Mouse (Mus musculus) gastrocnemius, postnatal 36 days (tissue): ENCODE measurements around the gene Hsf5. TPM values are rescaled to one million over a fixed set of nuclear protein-coding genes. Genes with fewer than 3 reads are reported as not detected.

Source experiments
- DNase-seq, 2 experiments: peaks; one replicate each; pipeline ENCODE4 v3.0.0; 2022
- intact Hi-C: fragments of 180-260 bp; cut with DNase I; formaldehyde crosslinking; loops from one replicate; pipeline ENCODE4 v1.15.1; 2025
- total RNA-seq, 2 experiments: library from RNA; stranded (reverse); gene quantifications; 2 replicates each; pipeline ENCODE4 v1.2.3; 2021

Gene Hsf5
- total RNA-seq, 2 experiments from 2014 or later: not detected

DNA sequence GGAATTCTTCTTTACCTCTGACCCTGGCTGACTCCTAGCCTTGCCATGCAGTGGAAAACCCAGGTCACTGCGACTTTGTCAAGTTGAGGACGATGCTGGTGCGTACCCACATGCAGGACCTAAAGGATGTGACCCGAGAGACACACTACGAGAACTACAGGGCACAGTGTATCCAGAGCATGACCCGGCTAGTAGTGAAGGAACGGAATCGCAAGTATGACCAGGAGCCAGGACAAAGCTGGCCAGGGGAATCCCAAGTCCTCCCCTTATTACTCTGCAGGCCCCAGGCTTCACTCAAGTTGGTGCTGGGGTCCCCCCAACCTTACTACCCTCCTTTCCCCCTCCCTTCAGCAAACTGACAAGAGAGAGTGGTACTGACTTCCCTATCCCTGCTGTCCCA is 27.4 kb upstream of the Hsf5 start:
- intact Hi-C loops: loop anchor here (5.0 kb wide), 1 partner anchor 148 kb away; the partner anchor contains the start of gene Supt4a
- DNase-seq: no peak

DNA sequence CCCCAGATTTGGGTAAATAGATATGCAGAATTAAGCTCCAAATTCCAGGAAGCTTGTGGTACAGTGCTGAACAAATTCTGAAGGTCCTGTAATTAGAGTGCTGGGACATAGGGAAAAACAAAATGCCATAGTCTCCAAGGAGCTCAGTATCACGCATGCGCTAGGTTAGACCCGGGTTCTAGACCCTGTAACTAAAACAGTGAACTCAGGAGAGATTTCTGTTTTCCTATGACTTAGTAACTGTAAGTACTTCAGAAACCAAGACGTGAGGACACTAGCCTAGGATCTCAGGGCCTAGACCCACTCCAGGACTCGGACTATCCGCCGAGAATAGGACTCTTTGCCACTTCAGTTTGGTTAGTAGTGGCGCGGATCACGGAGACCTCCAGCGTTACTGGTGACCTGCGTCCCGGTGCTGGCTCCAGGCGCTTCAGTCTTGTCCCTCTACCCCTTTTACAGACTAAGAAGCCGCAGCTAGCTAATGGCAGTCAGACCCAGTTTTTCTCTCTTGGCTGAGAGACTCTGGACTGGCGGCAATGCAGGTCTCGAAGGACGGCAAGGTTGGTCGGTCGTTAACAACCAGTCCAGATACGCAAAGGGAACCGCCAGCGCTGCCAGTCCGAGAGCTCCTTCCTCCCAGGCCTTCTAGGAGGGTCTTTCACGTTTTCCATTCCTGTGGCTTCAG is 26.0 kb upstream of the Hsf5 start:
- intact Hi-C loops: loop anchor here (5.0 kb wide), 1 partner anchor 146 kb away; the partner anchor contains the start of gene Supt4a
- peak in 1 of 2 experiments; percentile 48 for DNase-seq

DNA sequence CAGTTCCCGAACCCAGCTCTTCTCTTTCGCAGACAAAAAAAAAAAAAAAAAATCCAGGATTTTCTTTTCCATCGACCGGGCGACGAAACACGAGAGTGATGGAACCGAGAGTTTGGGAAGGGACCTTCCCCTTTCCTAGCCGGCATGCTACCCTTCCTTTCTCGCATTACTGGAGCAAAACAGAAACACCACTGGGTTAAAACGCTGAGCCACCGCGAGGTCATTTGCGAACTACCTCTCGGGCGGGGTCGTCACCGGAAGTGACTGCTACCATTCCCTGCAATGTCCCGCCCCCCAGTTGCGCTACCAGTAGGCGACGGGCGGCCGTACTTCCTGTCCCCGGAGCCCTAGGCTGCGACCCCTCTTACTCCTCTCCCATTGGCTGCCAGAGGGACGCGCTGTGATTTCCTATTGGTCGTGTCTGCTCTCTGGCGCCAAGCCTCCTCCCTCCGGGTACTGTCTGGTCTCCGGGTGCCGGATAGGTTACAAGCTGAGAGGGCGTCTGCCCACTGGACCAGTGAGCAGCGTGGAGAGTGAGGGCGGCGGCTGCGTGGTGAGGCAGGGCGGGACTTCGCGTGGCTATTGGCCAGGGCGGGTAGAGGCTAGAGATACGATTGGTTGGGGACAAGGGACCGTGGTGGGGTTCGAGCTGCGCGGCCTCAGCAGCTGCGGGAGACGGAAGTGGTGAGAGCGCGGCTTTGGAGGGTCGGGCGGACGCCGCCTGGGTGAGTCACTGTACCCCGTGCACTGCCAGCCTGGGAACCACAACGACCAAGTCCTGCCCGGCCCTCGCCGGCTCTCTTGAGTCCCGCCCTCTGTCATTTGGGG is 25.2 kb upstream of the Hsf5 start, which contains the start of gene Mtmr4:
TSS of gene Mtmr4 (plus strand) at position 637 of the 828 bp plus-strand sequence.
- intact Hi-C loops: loop anchor here (5.0 kb wide), 1 partner anchor 146 kb away; the partner anchor contains the start of gene Supt4a
- DNase-seq: peak; percentile 98 to 100

DNA sequence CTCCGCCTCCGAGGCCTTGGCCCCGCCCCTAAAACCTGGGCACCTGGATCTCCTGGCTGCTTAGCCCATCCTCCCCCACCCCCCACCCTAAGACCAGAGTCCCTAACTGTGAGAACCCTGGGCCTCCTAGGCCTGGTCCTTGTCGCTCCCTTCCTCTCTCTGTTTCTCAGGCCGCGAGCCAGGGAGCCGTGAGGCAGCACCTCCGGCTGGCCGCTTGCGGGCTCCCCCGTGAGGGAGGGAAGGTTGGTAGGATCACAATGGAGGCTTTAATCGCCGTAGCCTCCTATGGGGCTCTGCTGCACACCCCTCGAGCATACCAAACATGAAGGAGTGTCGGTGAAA is 24.6 kb upstream of the Hsf5 start:
- intact Hi-C loops: loop anchor here (5.0 kb wide), 1 partner anchor 145 kb away; the partner anchor contains the start of gene Supt4a
- peak in 1 of 2 experiments; percentile 40 for DNase-seq

DNA sequence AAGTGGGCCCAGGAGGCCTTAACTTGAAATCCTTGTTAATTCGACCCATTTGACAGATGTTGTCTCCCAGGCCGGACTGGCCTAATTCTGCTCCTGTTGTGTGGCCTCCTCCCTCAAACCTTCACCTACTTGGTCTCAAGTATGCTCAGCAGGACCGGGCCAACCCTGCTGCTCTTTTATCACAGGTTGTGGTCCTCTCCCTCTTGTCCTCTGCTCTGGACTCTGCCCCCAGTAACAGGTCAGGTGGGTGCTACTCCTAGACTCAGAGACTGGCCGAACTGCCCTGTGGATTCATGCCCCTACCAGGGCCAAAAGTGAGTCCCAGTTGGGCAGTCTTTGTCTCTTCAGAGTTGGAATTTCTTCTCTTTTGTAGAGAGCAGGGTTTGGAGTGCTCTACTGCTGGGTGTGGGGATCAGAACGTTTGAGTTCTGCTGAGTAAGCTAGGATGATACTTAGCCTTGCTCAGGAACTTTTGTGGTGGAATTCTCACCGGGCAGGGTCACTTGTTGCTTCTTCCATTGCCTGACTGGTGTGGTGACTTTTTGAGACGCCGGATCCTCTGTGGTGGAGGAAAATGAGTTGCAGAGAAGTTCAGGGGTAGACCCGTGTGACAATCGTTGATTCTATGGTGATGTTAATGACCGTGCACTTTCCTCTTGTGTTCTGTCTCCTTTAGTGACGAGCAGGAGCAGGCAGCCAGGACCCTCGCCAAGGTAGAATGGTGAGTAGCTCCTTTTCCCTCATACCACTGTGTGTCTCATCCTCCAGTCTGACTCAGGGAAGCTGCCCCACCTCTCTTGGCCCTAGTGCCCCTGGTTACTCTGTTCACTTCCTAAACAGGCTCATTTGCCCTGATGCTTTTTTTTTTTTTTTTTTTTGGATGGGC is 24.0 kb upstream of the Hsf5 start:
- no peak for DNase-seq
- intact Hi-C loops: loop anchor here (5.0 kb wide), 1 partner anchor 144 kb away; the partner anchor contains the start of gene Supt4a

DNA sequence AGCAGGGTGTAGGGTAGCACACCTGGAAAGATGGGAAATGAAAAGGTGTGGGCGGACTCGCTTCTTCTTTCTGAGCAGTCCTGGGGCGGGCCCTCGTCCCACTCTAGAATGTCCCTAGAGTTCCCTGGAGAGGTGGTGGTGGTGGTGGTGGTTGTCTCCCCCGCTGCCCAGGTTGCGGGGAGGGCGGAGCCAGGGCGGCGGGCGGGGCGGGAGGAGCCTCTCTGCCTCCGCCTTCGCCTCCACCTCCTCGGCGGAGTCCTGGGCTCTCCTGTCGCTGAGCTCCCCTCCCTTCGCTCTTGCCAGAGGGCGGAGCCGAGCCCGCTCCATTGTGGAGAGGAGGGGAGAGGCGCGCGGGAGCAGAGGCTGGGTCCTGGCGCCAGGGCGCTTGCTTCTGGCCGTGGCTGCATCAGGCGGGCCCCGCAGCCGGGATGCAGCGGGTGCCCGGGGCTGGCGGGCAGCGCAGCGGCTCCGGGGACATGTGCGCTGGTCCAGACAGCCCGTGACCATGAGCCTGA is 21.6 kb upstream of the Hsf5 start:
- intact Hi-C loops: no loop called here
- peak; percentile 63 to 80 for DNase-seq

DNA sequence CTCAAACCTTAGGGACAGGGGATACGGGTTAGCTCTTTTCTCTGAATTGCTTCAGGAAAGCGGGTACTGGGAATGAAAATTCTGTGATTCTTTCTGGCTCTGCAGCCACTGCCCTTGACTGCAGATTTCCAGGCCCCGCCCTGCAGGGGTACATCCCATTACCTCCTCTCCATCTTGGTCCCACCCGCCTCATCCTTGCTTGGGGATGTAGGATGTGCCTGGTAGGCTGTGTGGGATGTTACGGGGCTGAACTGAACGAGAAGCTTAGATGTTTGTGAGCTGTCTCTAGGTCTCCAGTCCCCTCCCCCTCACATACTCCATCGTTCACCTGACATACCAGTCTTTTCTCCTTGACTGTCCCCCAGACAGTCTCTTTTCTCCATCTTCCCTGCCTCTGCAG is 21.0 kb upstream of the Hsf5 start:
- no peak for DNase-seq
- intact Hi-C loops: no loop called here

DNA sequence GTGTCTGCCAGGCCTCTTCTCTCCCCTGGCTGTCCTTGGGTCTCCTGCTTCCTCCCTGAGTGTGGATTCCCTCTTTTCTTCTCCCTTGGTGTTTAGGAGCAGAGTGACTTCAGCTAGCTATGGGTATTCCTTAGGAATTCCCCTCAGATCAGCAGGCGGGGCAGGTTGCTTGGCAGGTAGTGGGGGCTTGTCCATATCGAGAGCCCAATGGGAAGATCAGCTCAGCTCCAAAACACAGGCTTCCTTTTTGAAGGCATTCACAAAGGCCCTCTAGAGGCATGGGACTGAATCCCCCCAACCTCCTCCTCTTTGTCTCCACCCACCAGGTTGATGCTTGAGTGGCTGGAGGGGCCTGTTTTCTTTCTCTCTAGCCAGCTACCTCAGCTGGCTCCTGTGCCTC is 20.5 kb upstream of the Hsf5 start:
- DNase-seq: no peak
- intact Hi-C loops: no loop called here

DNA sequence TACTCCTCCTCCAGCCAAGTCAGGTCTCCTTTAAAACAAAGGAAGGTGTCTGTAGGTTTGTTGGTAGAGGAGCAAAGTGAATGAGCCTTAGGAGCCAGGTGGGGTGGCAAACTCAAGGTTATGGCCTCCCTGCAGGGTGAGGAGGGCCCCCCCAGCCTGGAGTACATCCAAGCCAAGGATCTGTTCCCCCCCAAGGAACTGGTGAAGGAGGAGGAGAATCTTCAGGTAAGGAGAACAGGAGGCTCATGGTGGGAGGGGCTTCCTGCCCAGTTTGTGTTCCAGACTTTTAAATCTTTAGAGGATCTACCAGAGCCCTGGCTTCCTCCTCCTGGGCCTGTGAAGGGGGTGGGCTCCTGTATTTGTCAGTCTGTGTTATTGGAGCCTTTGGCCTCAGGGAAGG is 19.9 kb upstream of the Hsf5 start:
- DNase-seq: no peak
- intact Hi-C loops: no loop called here

DNA sequence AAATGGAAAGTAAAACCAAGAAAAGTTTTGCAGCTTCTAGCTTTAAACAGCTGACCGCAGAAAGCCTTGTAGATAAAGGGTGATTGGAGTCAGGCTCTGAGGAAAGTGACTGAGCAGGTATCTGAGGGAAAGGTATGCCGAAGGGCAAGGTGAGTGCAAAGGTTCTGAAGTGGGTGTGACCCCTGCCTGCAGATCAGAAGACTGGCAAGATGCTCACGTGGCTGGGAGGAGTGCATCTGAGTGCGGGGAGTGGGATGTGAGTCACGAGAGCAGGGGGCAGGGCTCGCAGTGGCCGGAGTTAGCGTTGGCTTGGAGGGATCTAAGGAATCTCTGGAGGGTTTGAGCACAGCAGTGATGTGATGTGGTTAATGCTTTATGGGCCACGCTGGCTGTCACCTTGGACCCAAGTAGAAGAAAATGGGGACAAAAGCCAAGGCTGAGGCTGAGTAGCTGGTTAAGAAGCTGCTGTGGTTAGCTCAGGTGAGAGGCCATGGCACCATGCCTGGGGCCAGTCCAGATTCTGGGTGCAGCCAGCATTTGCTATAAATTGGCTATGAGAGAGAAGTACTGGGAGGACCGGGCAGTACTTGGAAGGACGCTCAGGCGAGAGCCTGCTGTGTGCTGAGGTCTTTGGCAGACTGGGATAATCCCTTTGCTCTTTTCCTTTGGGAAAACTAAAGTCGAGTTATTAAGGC is 17.4 kb upstream of the Hsf5 start:
- intact Hi-C loops: no loop called here
- DNase-seq: no peak

DNA sequence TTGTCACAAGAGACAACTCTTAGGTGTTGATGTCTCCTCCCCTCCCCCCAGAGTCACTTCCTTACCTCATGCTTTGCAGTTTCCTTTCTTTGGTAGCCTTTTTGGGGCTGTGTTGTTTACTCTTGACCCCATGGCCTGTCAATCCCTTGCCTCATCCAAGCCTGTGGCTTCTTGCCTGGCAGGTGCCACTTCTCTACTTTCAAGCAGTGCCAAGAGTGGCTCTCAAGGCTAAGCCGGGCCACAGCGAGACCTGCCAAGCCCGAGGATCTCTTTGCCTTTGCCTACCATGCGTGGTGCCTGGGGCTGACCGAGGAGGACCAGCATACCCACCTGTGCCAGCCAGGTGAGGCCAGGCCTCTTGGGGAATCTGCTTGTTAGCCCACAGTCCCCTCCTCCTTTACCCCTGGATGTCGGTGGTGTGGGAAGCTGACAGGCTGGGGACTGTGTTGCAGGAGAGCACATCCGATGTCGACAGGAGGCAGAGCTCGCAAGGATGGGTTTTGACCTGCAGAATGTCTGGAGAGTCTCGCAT is 16.6 kb upstream of the Hsf5 start:
- DNase-seq: no peak
- intact Hi-C loops: no loop called here

DNA sequence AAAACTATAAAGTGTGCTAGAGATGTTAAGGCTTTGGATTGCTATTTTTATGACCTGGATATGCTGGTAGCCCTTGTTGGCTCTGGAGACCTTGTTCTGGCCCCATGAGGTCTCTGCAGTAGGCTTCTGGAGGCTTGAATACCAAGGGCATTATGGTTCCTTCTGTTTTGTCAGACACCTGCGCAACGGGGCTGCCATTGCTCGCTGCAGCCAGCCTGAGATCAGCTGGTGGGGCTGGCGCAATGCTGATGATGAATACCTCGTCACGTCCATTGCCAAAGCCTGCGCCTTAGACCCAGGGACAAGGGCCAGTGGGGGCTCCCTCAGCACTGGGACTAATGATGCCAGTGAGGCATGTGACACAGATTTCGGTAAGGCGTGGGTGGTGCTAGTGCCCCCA is 14.7 kb upstream of the Hsf5 start:
- no peak for DNase-seq
- intact Hi-C loops: no loop called here

DNA sequence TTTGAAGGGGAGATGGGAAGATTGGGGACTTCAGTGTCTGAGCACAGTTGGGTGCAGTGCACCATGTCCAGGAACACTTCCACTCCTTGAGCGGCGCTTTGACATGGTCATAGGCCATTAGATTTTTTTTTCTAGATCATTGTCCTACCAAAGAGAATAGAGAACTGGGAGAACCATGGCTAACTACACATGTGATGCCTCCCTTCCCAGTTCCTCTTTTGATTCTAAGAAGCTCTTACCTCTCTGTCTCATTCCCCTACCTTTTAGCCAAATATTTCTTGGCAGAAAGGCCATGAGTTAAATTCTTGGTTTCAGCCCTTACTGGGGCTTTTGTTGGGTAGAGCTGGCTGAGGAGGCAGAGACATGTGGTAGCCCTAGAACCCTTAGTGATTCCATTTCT is 13.4 kb upstream of the Hsf5 start:
- no peak for DNase-seq
- intact Hi-C loops: no loop called here

DNA sequence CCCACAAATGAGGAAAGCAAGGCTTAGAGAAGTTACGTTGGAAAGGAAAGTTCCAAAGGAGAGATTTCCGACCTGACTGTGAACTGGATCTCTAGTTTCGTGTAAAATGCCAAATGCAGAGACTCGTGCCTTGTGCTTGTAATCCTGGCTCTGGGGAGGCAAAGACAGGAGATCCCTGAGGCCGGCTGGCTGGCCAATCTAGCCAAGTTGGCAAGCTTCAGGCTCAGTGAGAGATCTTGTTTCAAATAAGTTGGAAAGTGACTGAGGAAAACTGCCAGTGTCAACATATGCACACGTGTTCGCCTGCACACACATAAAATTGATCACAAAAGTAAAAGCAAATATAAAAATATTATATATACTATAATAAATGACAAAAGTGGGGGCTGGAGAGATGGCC is 7.7 kb upstream of the Hsf5 start:
- DNase-seq: peak in 1 of 2 experiments; percentile 38
- intact Hi-C loops: no loop called here

DNA sequence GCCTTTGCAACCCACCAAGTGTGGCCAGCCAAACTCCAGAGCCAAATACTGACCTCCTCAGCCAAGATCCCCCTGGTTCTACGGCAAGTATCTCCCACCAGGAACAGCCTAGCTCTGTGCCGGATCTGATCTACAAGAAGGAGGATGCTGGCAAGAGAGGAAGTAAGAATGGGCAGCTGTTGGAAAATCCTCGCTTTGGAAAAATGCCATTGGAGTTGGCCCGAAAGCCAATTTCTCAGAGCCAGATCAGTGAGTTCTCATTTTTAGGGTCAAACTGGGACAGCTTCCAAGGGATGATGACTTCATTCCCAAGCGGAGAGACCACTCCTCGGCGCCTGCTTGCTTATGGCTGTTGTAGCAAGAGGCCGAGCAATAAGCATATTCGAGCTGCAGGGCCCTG is 5.4 kb upstream of the Hsf5 start:
- DNase-seq: no peak
- intact Hi-C loops: no loop called here

DNA sequence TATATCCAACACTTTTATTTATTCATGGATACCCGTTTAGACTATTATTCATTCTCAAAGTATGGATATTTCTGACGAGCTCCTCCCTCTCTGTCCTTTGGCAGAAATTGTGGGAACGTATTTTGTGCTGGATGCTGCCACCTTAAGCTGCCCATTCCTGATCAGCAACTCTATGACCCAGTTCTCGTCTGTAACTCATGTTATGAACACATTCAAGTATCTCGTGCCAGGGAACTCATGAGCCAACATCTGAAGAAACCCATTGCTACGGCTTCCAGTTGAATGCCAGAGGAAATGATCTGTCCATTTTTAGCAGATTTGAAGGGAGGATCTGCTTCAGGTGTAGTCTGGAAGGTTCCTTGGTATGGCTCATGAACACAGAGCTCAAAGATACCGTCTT is 3.0 kb upstream of the Hsf5 start:
- no peak for DNase-seq
- intact Hi-C loops: no loop called here

DNA sequence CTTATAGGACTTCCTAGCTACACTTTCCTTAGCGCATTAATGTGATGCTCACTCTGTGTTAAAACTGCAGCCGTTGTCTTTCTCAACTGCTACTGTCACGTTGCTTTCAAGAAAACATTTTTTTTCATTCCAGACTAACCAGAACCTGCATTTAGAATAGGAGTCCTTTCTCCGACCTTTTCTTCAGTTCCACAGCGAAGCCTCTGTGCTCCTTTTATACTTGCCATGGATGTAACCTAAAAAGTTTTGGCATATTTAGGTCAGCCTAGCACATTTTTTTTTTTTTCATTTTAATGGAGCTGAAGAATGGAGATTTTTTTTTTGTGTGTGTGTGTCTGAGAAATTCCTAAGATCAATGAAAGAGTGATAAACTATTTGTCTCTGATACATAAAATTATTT is 1.4 kb upstream of the Hsf5 start:
- no peak for DNase-seq
- intact Hi-C loops: no loop called here

DNA sequence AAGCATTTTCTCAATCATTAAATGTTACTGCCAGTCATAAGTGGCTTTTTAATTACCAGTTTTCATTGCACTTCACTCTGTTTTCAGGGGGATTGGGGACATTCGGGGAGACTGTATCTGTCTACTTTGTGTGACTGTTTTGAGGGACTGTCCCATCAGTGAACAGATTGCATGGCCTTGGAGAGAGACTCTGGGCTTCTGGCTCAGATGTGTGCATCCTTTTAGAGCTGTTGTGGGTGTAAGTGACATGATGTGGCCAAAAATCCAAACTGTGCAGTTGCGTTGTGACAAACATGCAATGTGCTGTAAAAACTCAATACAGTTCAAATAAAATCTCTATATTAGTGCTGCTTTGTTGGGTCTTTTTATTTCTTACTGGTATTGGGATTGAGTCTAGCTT is 1.0 kb upstream of the Hsf5 start:
- intact Hi-C loops: no loop called here

DNA sequence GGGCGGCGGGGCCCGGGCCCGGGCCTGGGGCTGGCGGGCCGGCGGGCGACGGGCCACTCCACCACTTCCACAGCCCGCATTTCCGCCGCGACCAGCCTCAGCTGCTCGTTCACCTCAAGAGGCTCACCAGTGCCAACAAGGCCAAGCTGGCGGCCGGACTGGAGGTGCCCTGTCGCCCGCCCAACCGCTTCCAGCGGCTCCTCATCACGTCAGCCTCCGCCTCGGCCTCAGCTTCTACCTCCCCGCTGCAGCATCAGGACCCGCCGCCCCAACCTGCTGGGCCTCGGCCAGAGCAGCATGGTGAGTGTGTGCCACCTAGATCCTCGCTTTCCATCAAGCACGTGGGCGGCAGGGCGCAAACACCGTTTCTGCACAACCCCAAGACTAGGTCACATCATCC is 642 bp downstream of the Hsf5 start:
- intact Hi-C loops: no loop called here
- DNase-seq: no peak

More for the DNA sequence above, 1.0 kb upstream of the Hsf5 start:
- no peak for DNase-seq

DNA sequence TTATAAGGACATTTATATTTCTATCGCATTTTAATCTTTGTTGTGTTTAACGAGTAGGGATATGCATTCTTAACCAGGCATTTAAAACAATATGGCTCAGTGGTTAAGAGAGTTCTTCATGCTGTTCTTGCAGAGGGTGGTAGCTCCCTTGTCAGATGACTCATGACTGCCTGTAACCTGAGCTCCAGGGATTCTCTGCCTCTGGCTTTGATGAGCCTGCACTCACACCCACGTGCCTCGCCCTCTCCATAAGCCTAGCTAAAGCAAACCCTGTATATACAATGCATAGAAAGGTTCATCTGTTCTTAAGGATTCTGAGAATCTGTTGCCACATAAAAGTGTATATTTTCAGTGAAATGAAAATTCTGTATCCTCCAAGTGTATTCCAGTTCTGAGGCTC is 6.2 kb downstream of the Hsf5 start:
- intact Hi-C loops: no loop called here
- no peak for DNase-seq
